Mouse (Mus musculus) intestine, postnatal 0 days (tissue): ENCODE measurements around the gene Acap1. TPM values are rescaled to one million over a fixed set of nuclear protein-coding genes. Genes with fewer than 3 reads are reported as not detected.

Source experiments
- ATAC-seq: fragments of 200-750 bp; cut with Nextera tagmentation; 2 replicates; pipeline ENCODE4 v1.8.0; 2017; ENCODE audit warnings: mild to moderate bottlenecking, moderate TSS enrichment, moderate library complexity
- H3K27ac ChIP-seq: fragments of 300-500 bp; sonication (generic); 2 replicates; pipeline ENCODE4 v1.5.1; 2014; ENCODE audit warnings: mild to moderate bottlenecking, low read depth, low read length, moderate library complexity
- H3K27me3 ChIP-seq: fragments of 300-500 bp; sonication (generic); replicated peaks from 2 replicates; pipeline ENCODE4 v1.6.1; 2014; ENCODE audit warnings: low read length, mixed read lengths; ENCODE audit not compliant: control insufficient read depth, insufficient read depth
- H3K36me3 ChIP-seq: fragments of 300-500 bp; sonication (generic); 2 replicates; pipeline ENCODE4 v1.6.1; 2014; ENCODE audit warnings: mild to moderate bottlenecking, moderate library complexity; ENCODE audit not compliant: control insufficient read depth, insufficient read depth
- H3K4me1 ChIP-seq: fragments of 300-500 bp; sonication (generic); replicated peaks from 2 replicates; pipeline ENCODE4 v1.6.1; 2014; ENCODE audit warnings: antibody characterized with exemption, low read length, mixed read lengths; ENCODE audit not compliant: control insufficient read depth, insufficient read depth
- H3K4me2 ChIP-seq: fragments of 300-500 bp; sonication (generic); replicated peaks from 2 replicates; pipeline ENCODE4 v1.6.1; 2014; ENCODE audit warnings: low read depth, mild to moderate bottlenecking, moderate library complexity
- H3K4me3 ChIP-seq: fragments of 300-500 bp; sonication (generic); 2 replicates; pipeline ENCODE4 v1.5.1; 2014; ENCODE audit warnings: low read depth, low read length
- H3K9ac ChIP-seq: fragments of 300-500 bp; sonication (generic); 2 replicates; pipeline ENCODE4 v1.6.1; 2014; ENCODE audit warnings: mild to moderate bottlenecking, low read depth, low read length
- H3K9me3 ChIP-seq: fragments of 300-500 bp; sonication (generic); 2 replicates; pipeline ENCODE4 v1.6.1; 2016; ENCODE audit warnings: mixed run types; ENCODE audit not compliant: control insufficient read depth
- CTCF ChIP-seq: sonication (generic); IDR thresholded peaks from 2 replicates; pipeline ENCODE4 v1.5.1; 2016; ENCODE audit warnings: low read depth, mild to moderate bottlenecking, control low read depth, antibody characterized with exemption, moderate library complexity
- WGBS: fragments of 180-500 bp; shearing (Covaris S2); extraction: QIAGEN DNeasy Blood & Tissue Kit; methylation state at CpG from one replicate; pipeline ENCODE4 v1.1.7; 2014; 5-methylcytosine and 5-hydroxymethylcytosine counted together
- polyA plus RNA-seq: library from polyadenylated mRNA; unstranded; fragments of >200 nt; fragmentation: Nextera tagmentation; extraction: Ambion mirVana; gene quantifications from 2 replicates; pipeline ENCODE4 v1.2.1, GENCODE M21; 2015

Acap1 gene
- polyA plus RNA-seq, 1 experiment from 2014 or later = 1.1 TPM

DNA sequence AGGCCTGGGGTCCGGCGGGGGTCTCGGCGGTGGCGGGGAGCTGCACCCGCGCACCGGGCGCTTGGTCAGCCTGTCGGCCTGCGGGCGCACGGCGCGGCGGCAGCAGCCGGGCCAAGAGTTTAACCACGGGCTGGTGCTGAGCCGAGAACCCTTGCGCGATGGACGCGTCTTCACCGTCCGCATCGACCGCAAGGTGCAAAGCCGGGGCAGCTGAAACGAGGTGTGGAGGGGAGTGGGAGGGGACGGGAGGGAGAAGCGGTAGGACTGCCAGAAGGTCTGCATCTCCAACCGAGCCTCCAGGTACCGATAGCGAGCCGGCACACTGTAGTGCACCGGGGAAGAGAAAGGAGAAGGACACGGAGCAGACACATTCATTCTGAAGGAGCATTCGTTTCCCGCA lies 6.7 kb upstream of the Acap1 start:
- H3K4me3 ChIP-seq = peak overlapping the region; percentile 75
- H3K36me3 ChIP-seq = peaks cover 31% of the 10 kb centered on the region
- under 1% methylated on average over 34 of the region's 39 CpGs for WGBS
- H3K9me3 ChIP-seq = no peaks in the 10 kb centered on the region
- H3K9ac ChIP-seq = peak overlapping the region; percentile 65
- no peaks in the 10 kb centered on the region for H3K4me1 ChIP-seq
- no peaks in the 10 kb centered on the region for H3K27me3 ChIP-seq
- no peak; the same call in 1 of the 2 replicates for ATAC-seq
- H3K27ac ChIP-seq = peak overlapping the region; percentile 89
- no peak for TF ChIP-seq CTCF
- peak overlapping the region; percentile 98 for H3K4me2 ChIP-seq

- Histone ChIP-seq H3K4me1 (no peaks in the 10 kb centered on the region), H3K4me2 (peak overlapping the region; percentile 98), H3K27ac (peak overlapping the region; percentile 89), H3K9ac (peak overlapping the region; percentile 65), H3K27me3 (no peaks in the 10 kb centered on the region), H3K9me3 (no peaks in the 10 kb centered on the region), H3K4me3 (peak overlapping the region; percentile 75), H3K36me3 (peaks cover 26% of the 10 kb centered on the region)
- TF ChIP-seq CTCF = no peak
- peak; percentile 80 for ATAC-seq
- WGBS = under 1% methylated on average over 42 of the region's 42 CpGs
Observed at GRCm38 (mm10) chr11:69901406-69901846, 6.1 kb upstream of the Acap1 start.

DNA sequence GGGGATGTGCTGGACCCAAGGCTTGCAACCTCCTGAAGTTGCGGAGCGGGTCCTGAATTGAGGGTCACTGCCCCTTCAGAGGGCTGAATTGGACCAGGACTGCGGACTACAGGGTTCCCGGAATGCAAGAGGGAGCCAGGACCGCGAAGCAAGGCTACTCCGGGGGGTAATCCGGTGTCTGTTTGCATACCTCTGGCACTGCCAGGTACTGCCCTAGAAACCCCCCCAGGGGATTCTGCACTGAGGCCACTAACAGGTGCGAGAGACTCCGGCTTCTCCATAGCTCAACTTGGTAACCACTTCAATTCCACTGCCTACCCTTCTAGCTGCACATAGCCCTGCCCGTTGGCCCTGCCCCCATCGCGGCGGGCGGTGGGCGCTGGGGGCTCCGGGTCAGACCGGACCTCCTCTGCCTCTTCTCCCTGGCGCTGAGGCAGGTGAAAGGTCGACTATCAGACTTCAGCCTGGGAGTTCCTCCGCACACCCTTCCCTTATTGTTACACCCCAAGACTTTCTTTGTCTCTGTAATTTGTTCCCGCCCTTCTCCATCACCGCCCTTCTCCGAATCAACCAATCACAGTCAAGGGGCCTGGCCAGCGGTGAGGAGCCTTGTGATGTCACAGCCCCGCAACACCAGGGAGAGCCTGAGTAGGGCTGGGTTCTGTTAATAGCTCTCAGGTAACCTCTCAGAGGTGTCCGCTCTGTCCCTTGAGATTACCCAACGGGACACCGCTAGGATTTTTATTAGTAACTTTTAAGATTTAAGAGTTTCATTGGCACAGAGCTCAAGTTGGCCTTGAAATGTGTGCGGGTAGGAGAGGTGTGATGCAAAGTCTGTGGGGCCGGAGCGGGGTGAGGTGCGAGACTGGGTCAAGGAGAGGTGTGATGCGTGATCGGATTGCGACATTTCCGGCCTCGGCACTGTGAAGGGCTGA lies 5.4 kb upstream of the Acap1 start, which contains the start of the genes 2810408A11Rik and Neurl4:
TSS of gene 2810408A11Rik (minus strand) at position 517 of the 935 bp plus-strand sequence.
TSS of gene Neurl4 (plus strand) at position 602 of the 935 bp plus-strand sequence.
- WGBS = under 1% methylated on average over 38 of the region's 38 CpGs
- Histone ChIP-seq H3K36me3 (peaks cover 19% of the 10 kb centered on the region), H3K27ac (peak within 1 kb of the TSS; percentile 89), H3K4me2 (peak within 1 kb of the TSS; percentile 98), H3K9ac (peak within 1 kb of the TSS; percentile 65), H3K27me3 (no peaks in the 10 kb centered on the region), H3K4me3 (peak within 1 kb of the TSS; percentile 75), H3K4me1 (no peaks in the 10 kb centered on the region), H3K9me3 (no peaks in the 10 kb centered on the region)
- TF ChIP-seq CTCF = no peak
- peak; percentile 93 for ATAC-seq

GRCm38 (mm10) chr11:69899870-69900269 lies 4.5 kb upstream of the Acap1 start:
- no peak for TF ChIP-seq CTCF
- Histone ChIP-seq H3K27ac (no peak overlapping the region), H3K4me2 (peak overlapping the region; percentile 98), H3K4me1 (no peaks in the 10 kb centered on the region), H3K36me3 (peaks cover 13% of the 10 kb centered on the region), H3K9me3 (no peaks in the 10 kb centered on the region), H3K9ac (no peak overlapping the region), H3K4me3 (peak overlapping the region; percentile 75), H3K27me3 (no peaks in the 10 kb centered on the region)
- 27% methylated on average over 4 of the region's 4 CpGs for WGBS
- ATAC-seq = no peak

- TF ChIP-seq CTCF = no peak
- WGBS = 72% methylated on average over 5 of the region's 5 CpGs
- no peak overlapping the region for H3K4me2 ChIP-seq
- no peak overlapping the region for H3K4me3 ChIP-seq
- H3K27me3 ChIP-seq = no peaks in the 10 kb centered on the region
- H3K9ac ChIP-seq = no peak overlapping the region
- H3K27ac ChIP-seq = no peak overlapping the region
- no peaks in the 10 kb centered on the region for H3K36me3 ChIP-seq
- no peaks in the 10 kb centered on the region for H3K4me1 ChIP-seq
- ATAC-seq = no peak
- H3K9me3 ChIP-seq = no peaks in the 10 kb centered on the region
Observed at GRCm38 (mm10) chr11:69894671-69895070, 668 bp downstream of the Acap1 start.

- WGBS = 73% methylated on average over 4 of the region's 4 CpGs
- H3K4me1 ChIP-seq = no peaks in the 10 kb centered on the region
- no peak for TF ChIP-seq CTCF
- H3K9ac ChIP-seq = no peak overlapping the region
- no peaks in the 10 kb centered on the region for H3K9me3 ChIP-seq
- no peaks in the 10 kb centered on the region for H3K36me3 ChIP-seq
- H3K27ac ChIP-seq = no peak overlapping the region
- no peak for ATAC-seq
- no peaks in the 10 kb centered on the region for H3K27me3 ChIP-seq
- no peak overlapping the region for H3K4me2 ChIP-seq
- no peak overlapping the region for H3K4me3 ChIP-seq
Observed at GRCm38 (mm10) chr11:69891482-69891881, 3.9 kb downstream of the Acap1 start.
